Mouse (Mus musculus): ENCODE data around the gene Pphln1. TPM values are rescaled to one million over a fixed set of nuclear protein-coding genes. Genes with fewer than 3 reads are reported as not detected.

The Pphln1 gene
- polyA plus RNA-seq, 2 experiments, result 20.6 to 32.5 TPM

GRCm38 (mm10) chr15:93475688-93476087 is 77.5 kb downstream of the Pphln1 start:
- Histone ChIP-seq H3K9me3 (ENCODE audit: control insufficient read depth, low read length) (no peaks in the 10 kb centered on the region), H3K27ac (replicated peaks; ENCODE audit: low read depth, low read length) (no peak overlapping the region), H3K4me1 (ENCODE audit: control insufficient read depth, insufficient read depth, low read length) (0 out of 2 replicates have a peak, but pooled peaks cover 7% of the 10 kb centered on the region), H3K4me3 (replicated peaks; ENCODE audit: low read length) (no peak overlapping the region), H3K9ac (ENCODE audit: low read depth, low read length, severe bottlenecking) (no peak overlapping the region), H3K36me3 (ENCODE audit: control insufficient read depth, insufficient read depth, low read length) (peaks cover 6% of the 10 kb centered on the region; the same call in 1 of the 2 replicates), H3K4me2 (replicated peaks; ENCODE audit: low read depth, low read length, severe bottlenecking) (no peak overlapping the region), H3K27me3 (ENCODE audit: control insufficient read depth, insufficient read depth, low read length) (no peaks in the 10 kb centered on the region)
- ATAC-seq (ENCODE audit: low FRiP score, low read depth) (no peak), DNase-seq (ENCODE audit: low spot score) (no peak)
- WGBS, result 27% methylated on average over 8 of the region's 8 CpGs
- TF ChIP-seq POLR2A (IDR thresholded peaks at IDR 0.05; ENCODE audit: borderline replicate concordance, extremely low read depth, insufficient read depth, insufficient read length), result no peak

DNA sequence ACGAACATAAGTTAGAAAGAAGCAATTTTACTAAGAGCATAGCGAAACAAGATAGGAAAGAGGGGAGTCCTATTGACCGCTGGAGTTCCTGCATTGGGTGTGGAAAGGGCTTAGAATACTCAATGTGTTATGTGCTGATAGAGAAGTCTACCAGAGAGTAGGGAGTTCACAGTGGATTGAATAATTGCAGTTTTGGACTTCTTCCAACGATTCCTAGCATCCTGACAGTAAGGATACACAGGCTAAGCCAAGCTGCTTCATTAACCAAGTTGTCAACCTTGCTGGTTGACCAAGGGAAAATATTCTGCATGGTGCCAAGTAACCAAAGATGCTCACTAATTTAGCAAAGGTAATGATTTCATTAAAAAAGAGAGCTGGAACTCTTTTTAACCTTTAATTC is 79.6 kb downstream of the Pphln1 start:
- ATAC-seq (ENCODE audit: low FRiP score, low read depth), result no peak

GRCm38 (mm10) chr15:93478676-93479075 is 80.5 kb downstream of the Pphln1 start:
- ATAC-seq (ENCODE audit: low FRiP score, low read depth) (no peak), DNase-seq (ENCODE audit: low spot score) (no peak)
- Histone ChIP-seq H3K27me3 (ENCODE audit: control insufficient read depth, insufficient read depth, low read length) (no peaks in the 10 kb centered on the region), H3K4me3 (replicated peaks; ENCODE audit: low read length) (no peak overlapping the region), H3K27ac (replicated peaks; ENCODE audit: low read depth, low read length) (no peak overlapping the region), H3K4me2 (replicated peaks; ENCODE audit: low read depth, low read length, severe bottlenecking) (no peak overlapping the region), H3K4me1 (ENCODE audit: control insufficient read depth, insufficient read depth, low read length) (0 out of 2 replicates have a peak, but pooled peaks cover 7% of the 10 kb centered on the region), H3K36me3 (ENCODE audit: control insufficient read depth, insufficient read depth, low read length) (peaks cover 4% of the 10 kb centered on the region; the same call in 1 of the 2 replicates), H3K9me3 (ENCODE audit: control insufficient read depth, low read length) (no peaks in the 10 kb centered on the region), H3K9ac (ENCODE audit: low read depth, low read length, severe bottlenecking) (no peak overlapping the region)
- WGBS, result 81% methylated on average over 3 of the region's 3 CpGs
- no peak for TF ChIP-seq POLR2A (IDR thresholded peaks at IDR 0.05; ENCODE audit: borderline replicate concordance, extremely low read depth, insufficient read depth, insufficient read length)

More for the DNA sequence above, 79.6 kb downstream of the Pphln1 start:
- Histone ChIP-seq H3K4me2 (replicated peaks; ENCODE audit: low read depth, low read length, severe bottlenecking) (no peak overlapping the region), H3K9me3 (ENCODE audit: control insufficient read depth, low read length) (no peaks in the 10 kb centered on the region), H3K4me3 (replicated peaks; ENCODE audit: low read length) (no peak overlapping the region), H3K4me1 (ENCODE audit: control insufficient read depth, insufficient read depth, low read length) (0 out of 2 replicates have a peak, but pooled peaks cover 7% of the 10 kb centered on the region), H3K27me3 (ENCODE audit: control insufficient read depth, insufficient read depth, low read length) (no peaks in the 10 kb centered on the region), H3K27ac (replicated peaks; ENCODE audit: low read depth, low read length) (no peak overlapping the region), H3K9ac (ENCODE audit: low read depth, low read length, severe bottlenecking) (no peak overlapping the region), H3K36me3 (ENCODE audit: control insufficient read depth, insufficient read depth, low read length) (peaks cover 6% of the 10 kb centered on the region; the same call in 1 of the 2 replicates)
- DNase-seq (ENCODE audit: low spot score), result no peak
- 88% methylated on average over 4 of the region's 4 CpGs for WGBS
- TF ChIP-seq POLR2A (IDR thresholded peaks at IDR 0.05; ENCODE audit: borderline replicate concordance, extremely low read depth, insufficient read depth, insufficient read length), result no peak

- no peak overlapping the region for H3K4me2 ChIP-seq (replicated peaks; ENCODE audit: low read depth, low read length, severe bottlenecking)
- H3K9me3 ChIP-seq (ENCODE audit: control insufficient read depth, low read length), result no peaks in the 10 kb centered on the region
- ATAC-seq (ENCODE audit: low FRiP score, low read depth) (no peak), DNase-seq (ENCODE audit: low spot score) (no peak)
- H3K36me3 ChIP-seq (ENCODE audit: control insufficient read depth, insufficient read depth, low read length), result peaks cover 4% of the 10 kb centered on the region; the same call in 1 of the 2 replicates
- no peak for TF ChIP-seq POLR2A (IDR thresholded peaks at IDR 0.05; ENCODE audit: borderline replicate concordance, extremely low read depth, insufficient read depth, insufficient read length)
- WGBS, result 76% methylated on average over 4 of the region's 4 CpGs
- H3K9ac ChIP-seq (ENCODE audit: low read depth, low read length, severe bottlenecking), result no peak overlapping the region
- H3K4me1 ChIP-seq (ENCODE audit: control insufficient read depth, insufficient read depth, low read length), result 0 out of 2 replicates have a peak, but pooled peaks cover 7% of the 10 kb centered on the region
- no peak overlapping the region for H3K27ac ChIP-seq (replicated peaks; ENCODE audit: low read depth, low read length)
- no peak overlapping the region for H3K4me3 ChIP-seq (replicated peaks; ENCODE audit: low read length)
- no peaks in the 10 kb centered on the region for H3K27me3 ChIP-seq (ENCODE audit: control insufficient read depth, insufficient read depth, low read length)
These were observed 81.3 kb downstream of the Pphln1 start for GRCm38 (mm10) chr15:93479445-93479844.

DNA sequence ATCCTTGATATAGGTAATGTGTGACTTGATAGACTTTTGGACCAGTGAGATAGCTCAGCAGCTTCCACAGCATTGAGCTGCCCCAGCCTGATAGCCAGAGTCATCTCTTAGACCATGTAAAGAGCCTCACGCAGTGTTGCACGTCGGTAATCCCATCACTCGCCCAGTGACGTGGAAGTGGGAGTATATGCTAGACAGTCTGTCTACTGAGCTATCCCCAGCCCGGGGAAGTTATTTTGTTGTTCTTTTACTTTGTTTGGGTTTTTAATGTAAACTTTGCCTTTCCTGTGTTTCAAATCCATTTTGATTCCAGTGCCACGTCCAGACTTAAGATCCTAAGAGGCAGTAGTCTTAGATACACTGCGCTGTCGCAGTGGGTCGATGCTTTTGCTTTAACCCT is 83.0 kb downstream of the Pphln1 start:
- 95% methylated on average over 10 of the region's 10 CpGs for WGBS
- DNase-seq (ENCODE audit: low spot score), result no peak
- H3K9ac ChIP-seq (ENCODE audit: low read depth, low read length, severe bottlenecking), result no peak overlapping the region
- no peak overlapping the region for H3K4me2 ChIP-seq (replicated peaks; ENCODE audit: low read depth, low read length, severe bottlenecking)
- no peak overlapping the region for H3K27ac ChIP-seq (replicated peaks; ENCODE audit: low read depth, low read length)
- H3K9me3 ChIP-seq (ENCODE audit: control insufficient read depth, low read length), result no peaks in the 10 kb centered on the region
- peaks cover 4% of the 10 kb centered on the region; the same call in 1 of the 2 replicates for H3K36me3 ChIP-seq (ENCODE audit: control insufficient read depth, insufficient read depth, low read length)
- no peak overlapping the region for H3K4me3 ChIP-seq (replicated peaks; ENCODE audit: low read length)
- no peaks in the 10 kb centered on the region for H3K27me3 ChIP-seq (ENCODE audit: control insufficient read depth, insufficient read depth, low read length)
- no peak for ATAC-seq (ENCODE audit: low FRiP score, low read depth)
- 0 out of 2 replicates have a peak, but pooled peaks cover 7% of the 10 kb centered on the region for H3K4me1 ChIP-seq (ENCODE audit: control insufficient read depth, insufficient read depth, low read length)
- TF ChIP-seq POLR2A (IDR thresholded peaks at IDR 0.05; ENCODE audit: borderline replicate concordance, extremely low read depth, insufficient read depth, insufficient read length), result no peak
